8 mouse cellular contexts compared by ENCODE assay signal in the genomic region with DNA sequence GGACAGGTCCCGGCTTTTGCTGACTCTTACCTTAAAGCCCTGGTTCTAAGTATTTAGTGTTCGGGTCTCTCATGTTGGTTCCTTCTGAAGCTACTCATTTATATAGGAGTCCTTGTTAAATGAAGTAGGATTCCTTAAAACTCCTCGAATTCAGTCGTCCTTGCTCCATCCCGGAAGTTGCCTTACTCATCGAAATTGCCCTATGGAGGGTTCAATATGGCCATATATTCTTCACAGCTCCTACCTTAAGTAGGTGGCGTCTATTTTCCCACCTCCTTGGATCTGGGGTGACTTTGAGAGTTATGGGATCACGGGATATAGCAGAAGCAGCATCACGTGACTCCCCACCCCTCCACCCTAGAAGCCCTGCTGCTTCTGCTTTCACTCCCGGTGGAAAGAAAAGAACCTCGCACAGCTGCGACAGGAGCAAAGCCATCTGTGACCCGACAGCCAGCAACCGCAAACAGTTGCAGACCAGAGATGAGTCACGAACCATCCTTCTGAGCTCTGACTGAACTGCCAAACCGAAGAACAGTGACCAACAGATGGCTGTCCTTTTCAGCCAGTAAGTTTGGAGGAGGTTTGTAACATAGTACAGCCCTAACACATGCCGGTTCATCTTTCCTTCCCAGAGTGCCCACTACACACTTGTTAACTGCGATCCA. TPM values are rescaled to one million over a fixed set of nuclear protein-coding genes. Genes with fewer than 3 reads are reported as not detected.
DNase-seq lines count a peak whose midpoint lies in the region; ATAC-seq and TF ChIP-seq lines count a peak whose summit lies in the region.

No protein-coding gene starts in this region.

- no peak for TF ChIP-seq CTCF in testis, adult 2 months (IDR thresholded peaks at IDR 0.05; ENCODE audit: control insufficient read depth, insufficient read depth, insufficient replicate concordance, low read depth, low read length)
- no peak for TF ChIP-seq CTCF in layer of hippocampus, adult 2 months (conservative IDR thresholded peaks at IDR 0.05)
- TF ChIP-seq CTCF in lung, adult 2 months (IDR thresholded peaks at IDR 0.05; ENCODE audit: insufficient read depth, low read length): no peak

- H3K27ac ChIP-seq in testis, adult 2 months (ENCODE audit: control insufficient read depth, insufficient read depth, low read depth, low read length): no peak overlapping the region
- peak overlapping the region; percentile 45 for H3K27ac ChIP-seq in embryonic facial prominence, embryonic 15.5 days (replicated peaks)
- H3K27ac ChIP-seq in layer of hippocampus, adult 2 months: peak overlapping the region; percentile 39; the same call in 1 of the 2 replicates

- peak overlapping the region; percentile 36 for H3K4me2 ChIP-seq in embryonic facial prominence, embryonic 15.5 days (replicated peaks)

- no peak for DNase-seq in testis, postnatal 10 days (ENCODE audit: low spot score)
- DNase-seq in heart, postnatal 36 days: peak; percentile 60 to 69
- DNase-seq in layer of hippocampus, adult 2 months (ENCODE audit: low spot score in 2 of 2): peak; percentile 22 to 52
- DNase-seq in lung, adult 2 months: peak; percentile 33
- DNase-seq in testis, postnatal 14 days (ENCODE audit: low spot score): no peak

- H3K4me3 ChIP-seq in testis, adult 2 months (ENCODE audit: control insufficient read depth, low read depth, low read length): peak overlapping the region; percentile 1
- H3K4me3 ChIP-seq in embryonic facial prominence, embryonic 15.5 days (replicated peaks): peak overlapping the region; percentile 23
- H3K4me3 ChIP-seq in layer of hippocampus, adult 2 months: no peak overlapping the region; the same call in 1 of the 2 replicates
- peak overlapping the region; percentile 48 for H3K4me3 ChIP-seq in lung, adult 2 months (replicated peaks; ENCODE audit: extremely low read depth, low read depth, low read length)

- peaks cover 4% of the 10 kb centered on the region for H3K4me1 ChIP-seq in testis, adult 2 months (ENCODE audit: control insufficient read depth, insufficient read depth, low read length)
- peaks cover 17% of the 10 kb centered on the region for H3K4me1 ChIP-seq in embryonic facial prominence, embryonic 15.5 days
- no peaks in the 10 kb centered on the region for H3K4me1 ChIP-seq in lung, adult 2 months (ENCODE audit: control insufficient read depth, insufficient read depth, low read length)

- no peaks in the 10 kb centered on the region for H3K9me3 ChIP-seq in embryonic facial prominence, embryonic 15.5 days (replicated peaks)

- 38% methylated on average over 18 of the region's 18 CpGs for WGBS in embryonic facial prominence, embryonic 15.5 days
- WGBS in lung, adult 2 months: 48% methylated on average over 18 of the region's 18 CpGs

- H3K9ac ChIP-seq in embryonic facial prominence, embryonic 15.5 days: no peak overlapping the region

- ATAC-seq in embryonic facial prominence, embryonic 15.5 days (ENCODE audit: insufficient number of reproducible peaks, low FRiP score, low TSS enrichment, low read depth): peak; percentile 81
- ATAC-seq in neutrophil, adult 5-6 weeks (ENCODE audit: extremely low read depth, insufficient number of reproducible peaks, low FRiP score, poor library complexity, severe bottlenecking): peak; percentile 75

- intact Hi-C loops in heart, postnatal 36 days (cut with DNase I): loop anchor here (5.0 kb wide), 1 partner anchor 92 kb away; a partner anchor contains a TSS

- H3K27me3 ChIP-seq in testis, adult 2 months (ENCODE audit: control insufficient read depth, insufficient read depth, low read length): no peaks in the 10 kb centered on the region
- H3K27me3 ChIP-seq in embryonic facial prominence, embryonic 15.5 days: no peaks in the 10 kb centered on the region

- no peaks in the 10 kb centered on the region for H3K36me3 ChIP-seq in testis, adult 2 months (ENCODE audit: control insufficient read depth, insufficient read depth, low read length)
- H3K36me3 ChIP-seq in embryonic facial prominence, embryonic 15.5 days: no peaks in the 10 kb centered on the region

- no peak for TF ChIP-seq POLR2A in testis, adult 2 months (IDR thresholded peaks at IDR 0.05; ENCODE audit: control insufficient read depth, low read depth, low read length)
- no peak for TF ChIP-seq POLR2A in lung, adult 2 months (IDR thresholded peaks at IDR 0.05; ENCODE audit: borderline replicate concordance, extremely low read depth, low read depth, low read length)

RNA-seq across cellular contexts. Expression of a gene that starts 40.7 kb away (rescaled TPM):
- polyA plus RNA-seq in testis, adult 2 months (2012; rRNA removed): 0.41 TPM in 1 of 2 replicates, not detected in the other
- not detected in 2 replicates for polyA plus RNA-seq in embryonic facial prominence, embryonic 15.5 days (2015; fragmentation: Nextera tagmentation; extraction: Ambion mirVana)
- total RNA-seq in heart, postnatal 36 days (2021): not detected
- not detected for total RNA-seq in layer of hippocampus, adult 2 months (2021)
- polyA plus RNA-seq in lung, adult 2 months (2012; rRNA removed): not detected in 2 replicates
- not detected in 2 replicates for total RNA-seq in neutrophil, adult 5-6 weeks (2017)

RNA-seq across cellular contexts. Expression of a gene that starts 46.7 kb away (rescaled TPM):
- 0.12 TPM in 1 of 2 replicates, not detected in the other for polyA plus RNA-seq in testis, adult 2 months (2012; rRNA removed)
- 0.21 TPM in 1 of 2 replicates, not detected in the other for polyA plus RNA-seq in embryonic facial prominence, embryonic 15.5 days (2015; fragmentation: Nextera tagmentation; extraction: Ambion mirVana)
- total RNA-seq in heart, postnatal 36 days (2021): not detected
- total RNA-seq in layer of hippocampus, adult 2 months (2021): not detected
- polyA plus RNA-seq in lung, adult 2 months (2012; rRNA removed): not detected in 2 replicates
- total RNA-seq in neutrophil, adult 5-6 weeks (2017): not detected in 2 replicates

RNA-seq across cellular contexts. Expression of a gene that starts 52.4 kb away (rescaled TPM):
- 1.3 TPM in 1 of 2 replicates, not detected in the other for polyA plus RNA-seq in testis, adult 2 months (2012; rRNA removed)
- not detected in 2 replicates for polyA plus RNA-seq in embryonic facial prominence, embryonic 15.5 days (2015; fragmentation: Nextera tagmentation; extraction: Ambion mirVana)
- total RNA-seq in heart, postnatal 36 days (2021): not detected
- total RNA-seq in layer of hippocampus, adult 2 months (2021): not detected
- polyA plus RNA-seq in lung, adult 2 months (2012; rRNA removed): not detected in 2 replicates
- not detected in 2 replicates for total RNA-seq in neutrophil, adult 5-6 weeks (2017)

RNA-seq across cellular contexts. Expression of a gene that starts 58.5 kb away (rescaled TPM):
- 0.17 and 0.26 TPM in 2 replicates for polyA plus RNA-seq in testis, adult 2 months (2012; rRNA removed)
- polyA plus RNA-seq in embryonic facial prominence, embryonic 15.5 days (2015; fragmentation: Nextera tagmentation; extraction: Ambion mirVana): 0.28 and 0.44 TPM in 2 replicates
- not detected for total RNA-seq in heart, postnatal 36 days (2021)
- not detected for total RNA-seq in layer of hippocampus, adult 2 months (2021)
- polyA plus RNA-seq in lung, adult 2 months (2012; rRNA removed): not detected in 2 replicates
- total RNA-seq in neutrophil, adult 5-6 weeks (2017): 0.61 TPM in 1 of 2 replicates, not detected in the other

Comparison
In these comparisons a context has a peak if more than half of its experiments do, and no peak if none do; other contexts are left out.
1. DNase-seq: peak in heart, postnatal 36 days (2 of 2), layer of hippocampus, adult 2 months (2 of 2) and lung, adult 2 months (single experiment); none in testis, postnatal 10 days (single experiment) and testis, postnatal 14 days (single experiment).